Mouse (Mus musculus): ENCODE data around the gene Uap1.

Uap1 gene

GRCm38 (mm10) chr1:170174814-170175332, at the start of gene Uap1:
Gene Uap1, minus strand, starts transcription at chr1:170174957.
- peak; percentile 99 for DNase-seq

DNA sequence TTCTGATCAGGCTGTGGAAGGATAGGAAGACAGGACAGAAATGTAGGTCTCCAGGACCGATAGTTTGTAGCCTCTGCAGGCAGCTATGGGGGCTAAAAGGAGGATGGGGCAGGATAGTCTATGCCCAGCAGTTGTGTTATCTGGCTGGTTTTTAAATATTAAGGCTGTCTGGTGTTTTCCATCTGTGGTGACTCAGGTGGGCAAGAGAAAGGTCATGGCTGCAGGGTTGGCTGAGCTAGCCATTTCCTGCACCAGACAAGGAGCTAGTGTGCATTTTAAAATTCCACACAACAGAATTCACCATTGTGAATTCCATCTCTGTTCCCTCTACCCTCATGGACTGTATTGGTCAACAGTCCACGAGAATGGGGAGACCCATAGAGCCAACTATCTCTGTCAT, 48.5 kb upstream of the Uap1 start:
- DNase-seq = no peak

- no peak for DNase-seq
Measured at GRCm38 (mm10) chr1:170220351-170220750, 45.6 kb upstream of the Uap1 start.

- no peak for DNase-seq
Measured at GRCm38 (mm10) chr1:170218091-170218884, 43.5 kb upstream of the Uap1 start.

DNA sequence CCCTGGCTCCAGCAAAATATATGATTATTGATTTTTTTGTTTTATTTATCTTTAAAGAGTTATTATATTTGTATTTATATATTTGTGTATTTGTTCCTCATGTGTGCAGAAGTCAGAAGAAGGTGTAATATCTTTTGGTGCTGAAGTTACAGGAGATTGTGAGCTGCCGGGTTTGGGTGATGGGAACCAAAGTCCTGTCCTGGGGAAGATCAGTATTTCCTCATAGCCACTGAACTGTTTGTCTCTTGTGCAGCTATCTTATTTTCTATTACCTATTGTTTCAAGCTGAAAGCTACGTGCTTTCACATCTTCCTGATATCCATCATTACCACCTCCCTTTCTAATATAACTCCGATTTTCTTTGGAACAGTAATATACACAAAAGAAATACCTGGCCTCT, 40.8 kb upstream of the Uap1 start:
- DNase-seq = no peak

- peak; percentile 93 for DNase-seq
Measured at GRCm38 (mm10) chr1:170214757-170215522, 40.2 kb upstream of the Uap1 start, which contains the start of gene Uhmk1. Gene Uhmk1, minus strand, starts transcription at chr1:170215397.

DNA sequence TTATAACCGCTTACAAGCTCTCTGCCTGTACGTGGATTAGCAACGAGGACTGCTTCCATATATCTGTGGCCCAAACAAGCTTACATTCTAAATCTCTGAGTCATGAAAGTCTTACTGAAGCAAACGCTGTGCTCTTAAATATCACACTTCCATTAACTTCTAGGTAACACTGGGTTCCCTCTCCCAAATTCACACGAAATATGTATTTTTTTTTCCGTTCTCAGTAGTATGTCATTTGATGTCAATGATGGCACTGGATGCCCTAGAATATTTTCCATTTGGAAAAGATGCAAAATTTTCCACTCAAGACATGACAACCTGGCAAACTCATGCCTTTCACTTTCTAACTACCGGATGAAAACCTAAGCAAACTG, 39.6 kb upstream of the Uap1 start:
- no peak for DNase-seq

GRCm38 (mm10) chr1:170213181-170213879, 38.6 kb upstream of the Uap1 start:
- DNase-seq = peak; percentile 26

DNA sequence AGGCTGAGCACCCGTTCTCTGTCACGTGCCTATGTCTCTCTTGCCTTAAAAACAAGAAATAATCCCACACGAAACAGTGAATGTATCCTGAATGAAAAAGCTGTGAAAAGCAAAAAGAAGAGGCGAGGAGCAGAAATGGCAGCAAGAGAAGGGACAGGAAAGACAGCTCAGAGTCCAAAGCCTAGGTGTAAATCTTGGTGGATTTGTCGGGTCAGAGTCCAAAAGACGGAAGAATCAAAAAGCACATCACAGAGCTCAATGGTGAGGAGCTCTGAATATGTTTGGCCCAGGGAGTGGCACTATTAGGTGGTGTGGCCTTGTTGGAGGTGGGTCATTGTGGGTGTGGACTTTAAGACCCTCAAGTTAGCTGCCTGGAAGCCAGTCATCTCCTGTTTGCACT, 31.6 kb upstream of the Uap1 start:
- no peak for DNase-seq

- peak; percentile 12 for DNase-seq
Measured at GRCm38 (mm10) chr1:170200379-170200778, 25.6 kb upstream of the Uap1 start.

DNA sequence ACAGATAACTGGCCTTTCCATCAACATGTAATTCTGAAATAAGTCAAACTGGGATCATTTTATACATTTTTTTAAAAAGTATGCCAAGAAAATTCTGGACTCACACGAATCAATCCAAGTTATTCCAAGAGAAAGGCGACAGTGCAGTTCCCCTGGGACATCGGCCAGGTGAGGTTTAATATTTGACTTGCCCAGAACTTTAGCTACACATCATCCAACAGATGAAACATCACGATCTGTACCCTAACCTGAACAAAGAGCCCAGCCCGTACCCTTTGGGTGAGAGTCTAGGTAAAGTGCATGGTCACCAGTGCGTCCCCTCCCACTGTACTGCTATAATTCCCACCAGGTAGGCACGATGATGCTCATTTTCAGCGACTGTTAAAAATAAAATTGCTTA, 21.5 kb upstream of the Uap1 start:
- no peak for DNase-seq

DNA sequence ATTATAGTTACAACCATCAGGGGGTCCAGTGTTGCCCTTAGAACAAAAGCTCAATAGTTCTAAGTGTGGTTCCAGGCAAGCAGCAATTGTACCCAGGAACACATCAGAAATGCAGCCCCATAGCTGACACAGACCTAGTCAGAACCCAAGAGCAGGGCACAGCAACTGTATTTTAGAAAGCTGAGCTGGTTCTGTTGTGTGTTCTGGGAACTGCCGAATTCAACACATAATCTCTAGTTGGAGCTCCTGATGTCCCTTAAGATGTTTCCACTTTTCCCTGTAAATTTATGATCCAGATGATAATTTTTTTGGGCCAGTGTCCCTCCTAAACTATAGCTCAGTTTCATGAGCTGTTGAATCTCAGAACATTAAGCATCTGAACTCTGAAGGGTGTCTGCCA, 17.2 kb upstream of the Uap1 start:
- DNase-seq = no peak

- no peak for DNase-seq
Measured at GRCm38 (mm10) chr1:170190225-170190624, 15.5 kb upstream of the Uap1 start.

GRCm38 (mm10) chr1:170188601-170189000, 13.8 kb upstream of the Uap1 start:
- DNase-seq = no peak

DNA sequence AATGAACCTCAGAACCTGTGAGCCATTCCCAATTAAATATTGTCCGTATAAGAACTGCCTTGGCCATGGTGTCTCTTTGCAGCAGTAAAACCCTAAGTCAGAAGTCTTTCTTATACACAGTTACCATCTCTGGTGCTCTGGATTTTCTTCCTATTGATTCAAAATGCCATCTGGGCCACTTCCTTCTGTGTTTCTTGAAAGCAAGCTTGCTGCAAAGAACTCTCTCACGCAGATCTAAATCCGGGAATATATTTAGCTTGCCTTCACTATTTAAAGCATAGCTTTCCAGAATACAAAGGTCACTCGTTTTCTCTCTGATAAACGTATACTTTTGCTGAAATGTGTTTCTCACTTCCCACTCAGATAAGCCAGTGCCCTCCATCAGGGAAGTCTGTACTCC, 11.8 kb upstream of the Uap1 start:
- no peak for DNase-seq

DNA sequence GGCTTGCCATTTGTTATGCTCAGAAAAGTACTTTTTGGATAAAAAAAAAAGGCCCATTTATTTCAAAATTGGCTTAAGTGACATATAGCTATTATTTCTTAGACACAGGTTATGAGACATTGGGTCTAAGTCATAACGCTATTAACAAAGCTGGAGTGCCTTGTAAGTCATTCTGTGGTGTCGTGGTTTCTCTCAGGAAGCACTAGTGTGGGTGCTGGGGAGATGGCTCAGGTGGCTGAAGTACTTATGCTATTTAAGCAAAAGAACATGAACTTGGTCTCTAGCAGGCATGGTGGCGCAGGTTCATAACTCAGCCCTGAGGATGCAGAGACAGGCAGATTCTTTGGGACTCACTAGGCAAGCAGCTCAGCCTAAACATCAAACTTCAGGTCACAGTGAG, 10.4 kb upstream of the Uap1 start:
- no peak for DNase-seq

GRCm38 (mm10) chr1:170182706-170183105, 7.9 kb upstream of the Uap1 start:
- no peak for DNase-seq

DNA sequence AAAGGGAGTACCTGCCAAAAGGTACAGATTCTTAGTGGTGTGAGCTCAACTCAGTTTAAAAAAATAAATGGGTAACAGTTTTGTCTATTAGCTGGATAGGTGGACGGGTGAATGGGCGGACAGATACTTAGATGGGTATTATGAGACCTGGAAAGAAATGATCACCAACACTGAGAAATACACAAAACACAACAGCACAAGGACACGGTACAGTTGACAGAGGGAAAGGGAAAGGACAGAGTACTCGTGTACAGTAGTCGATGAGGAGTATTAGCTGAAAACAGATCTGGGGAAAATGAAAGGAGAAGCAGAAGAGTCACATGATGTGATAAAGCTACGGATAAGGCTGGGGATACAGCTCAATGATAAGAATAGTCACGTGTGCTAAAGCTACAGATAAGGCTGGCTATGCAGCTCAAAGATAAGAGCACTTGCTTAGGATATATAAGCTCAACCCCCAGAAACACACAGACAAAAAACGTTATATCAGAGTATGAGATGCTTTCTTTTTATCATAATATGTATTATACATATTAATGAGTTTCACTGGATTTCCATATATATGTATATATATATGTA, 2.0 kb upstream of the Uap1 start:
- DNase-seq = no peak

- DNase-seq = peak; percentile 44
Measured at GRCm38 (mm10) chr1:170175848-170176247, 1.1 kb upstream of the Uap1 start.

DNA sequence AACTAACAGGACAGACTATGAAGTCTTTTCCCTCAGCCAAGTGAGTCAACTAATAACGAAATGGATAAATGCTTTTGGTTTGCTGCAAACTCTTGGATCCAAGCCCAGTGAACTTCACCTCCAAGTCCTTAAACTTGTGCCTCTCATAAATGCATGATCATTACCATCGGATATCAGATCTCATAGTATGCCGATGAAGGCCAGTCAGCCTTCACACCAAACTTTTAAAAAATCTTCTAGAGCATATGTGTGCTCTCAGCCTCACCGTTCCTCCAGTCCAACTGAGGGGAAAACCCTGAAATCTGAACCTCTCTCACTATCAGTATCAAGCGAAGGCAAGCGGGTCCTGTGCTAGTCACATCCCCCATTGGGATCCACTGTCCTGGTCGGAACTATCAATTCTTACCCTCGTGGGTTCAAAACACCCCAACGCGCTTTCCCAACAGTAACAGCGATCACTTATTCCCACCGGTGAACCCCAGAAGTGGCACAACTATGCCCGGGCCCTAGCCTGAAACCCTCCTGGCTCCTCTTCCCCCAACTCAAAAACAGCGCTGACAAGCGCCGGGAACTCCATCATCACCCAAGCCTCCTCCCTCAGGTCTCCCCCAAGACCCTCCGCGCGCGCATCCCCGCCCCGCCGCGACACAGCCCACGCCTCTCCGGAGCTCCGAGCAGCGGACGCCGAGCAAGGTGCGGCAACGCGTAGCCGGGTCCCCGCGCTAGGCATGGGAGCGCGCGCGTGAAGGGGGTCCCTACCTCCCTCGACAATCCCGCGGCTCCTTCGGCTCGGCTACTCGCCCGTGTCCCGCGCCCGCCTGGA, 555 bp downstream of the Uap1 start:
- DNase-seq = no peak

DNA sequence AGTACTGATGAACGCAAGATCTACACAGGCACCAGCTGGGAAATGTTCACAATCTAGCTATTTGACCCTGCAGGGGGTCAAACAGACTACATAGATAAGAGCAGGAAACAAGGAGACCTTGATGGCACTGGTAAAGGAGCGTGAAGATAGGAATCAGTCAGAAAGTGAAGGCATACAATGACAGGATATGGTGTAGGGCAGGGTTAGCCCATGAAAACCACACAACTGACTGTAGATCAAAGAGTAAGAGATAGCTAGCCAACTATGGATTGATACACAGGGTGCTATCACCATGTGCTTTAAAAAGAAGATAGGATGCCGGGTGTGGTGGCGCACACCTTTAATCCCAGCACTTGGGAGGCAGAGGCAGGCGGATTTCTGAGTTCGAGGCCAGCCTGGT, 7.0 kb downstream of the Uap1 start:
- DNase-seq = no peak

- no peak for DNase-seq
Measured at GRCm38 (mm10) chr1:170164913-170165312, 9.8 kb downstream of the Uap1 start.

Data from liver (tissue).